Mouse (Mus musculus) hindlimb bud, embryonic 11.5 days (tissue): ENCODE results near the gene Lenep.

ENCODE experiments used
- DNase-seq: peaks from one replicate; pipeline ENCODE4 v3.0.0-alpha.2; 2012; ENCODE audit warnings: low read depth, low spot score; ENCODE audit errors: extremely low spot score

Gene Lenep

DNA sequence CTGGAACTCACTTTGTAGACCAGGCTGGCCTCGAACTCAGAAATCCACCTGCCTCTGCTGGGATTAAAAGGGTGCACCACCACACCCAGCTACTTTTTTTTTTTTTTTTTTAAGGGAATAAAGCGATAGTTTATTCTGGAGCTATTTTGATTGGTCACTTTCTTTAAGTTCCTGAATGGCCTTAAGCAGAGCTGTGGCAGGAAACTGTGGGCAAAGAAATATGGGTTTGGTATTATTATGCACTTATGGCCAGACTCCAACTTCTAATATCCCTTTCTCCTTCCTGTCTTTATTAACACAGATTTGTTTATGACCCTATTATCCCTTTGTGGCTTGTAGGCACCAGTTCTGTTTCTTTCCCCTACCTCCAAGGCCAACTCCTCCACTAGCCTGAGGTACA lies 17.8 kb upstream of the Lenep start:
- DNase-seq = no peak

DNA sequence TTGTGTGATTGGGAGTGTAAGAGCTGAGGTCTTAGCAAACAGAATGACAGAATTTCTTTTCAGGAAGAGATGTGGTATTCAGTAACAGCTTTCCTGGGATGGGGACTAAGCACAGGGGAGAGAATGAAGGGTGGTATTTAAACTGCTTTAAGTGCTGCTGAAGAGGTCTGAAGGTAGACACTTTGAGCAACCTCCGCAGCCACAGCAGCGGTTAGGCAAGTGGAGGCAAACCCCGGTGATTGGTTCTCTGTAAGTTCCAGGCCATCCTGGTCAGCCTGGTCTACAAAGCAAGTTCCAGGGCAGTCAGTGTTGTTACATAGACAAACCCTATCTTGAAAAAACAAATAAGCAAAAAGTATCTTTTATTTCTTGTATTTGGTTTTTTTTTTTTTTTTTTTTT lies 17.4 kb upstream of the Lenep start:
- DNase-seq = no peak

DNA sequence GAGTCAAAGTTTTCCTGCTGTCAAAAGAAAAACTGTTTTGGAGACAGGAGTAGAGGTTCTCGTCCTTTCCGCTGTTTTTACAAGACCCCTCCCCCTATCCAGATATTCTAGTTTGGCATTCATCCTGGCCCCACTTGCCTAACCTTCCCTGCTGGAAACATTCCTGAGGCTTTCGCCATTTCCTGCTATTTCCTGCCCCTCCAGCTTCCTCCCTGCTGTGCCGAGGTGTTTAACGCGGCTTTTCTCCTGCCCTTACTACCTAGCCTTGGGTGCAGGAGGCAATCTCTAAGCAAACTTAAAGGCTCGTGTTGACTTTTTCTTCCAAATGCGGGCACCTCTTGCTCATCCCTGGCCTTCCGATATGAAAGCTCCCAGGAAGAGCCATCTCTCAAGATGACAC lies 17.0 kb upstream of the Lenep start:
- no peak for DNase-seq

DNA sequence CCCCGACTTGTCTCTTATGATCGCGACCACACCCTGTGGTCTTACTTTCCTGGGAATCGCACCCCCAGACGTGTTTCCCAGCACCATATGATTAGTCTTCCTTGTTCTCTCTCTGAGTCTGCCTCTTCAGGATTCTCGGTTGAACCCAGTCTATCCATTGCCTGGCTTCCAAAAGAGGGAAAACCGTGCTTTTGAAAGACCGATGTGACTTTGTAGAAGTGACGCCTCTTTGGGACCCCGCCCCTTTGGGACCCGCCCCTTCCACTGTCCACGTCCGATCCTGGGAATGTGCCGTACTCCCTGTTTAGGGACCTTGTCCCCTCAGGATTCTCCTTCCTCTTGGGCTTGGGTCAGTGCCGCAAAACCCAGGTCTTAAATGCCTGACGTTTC lies 16.3 kb upstream of the Lenep start:
- no peak for DNase-seq

DNA sequence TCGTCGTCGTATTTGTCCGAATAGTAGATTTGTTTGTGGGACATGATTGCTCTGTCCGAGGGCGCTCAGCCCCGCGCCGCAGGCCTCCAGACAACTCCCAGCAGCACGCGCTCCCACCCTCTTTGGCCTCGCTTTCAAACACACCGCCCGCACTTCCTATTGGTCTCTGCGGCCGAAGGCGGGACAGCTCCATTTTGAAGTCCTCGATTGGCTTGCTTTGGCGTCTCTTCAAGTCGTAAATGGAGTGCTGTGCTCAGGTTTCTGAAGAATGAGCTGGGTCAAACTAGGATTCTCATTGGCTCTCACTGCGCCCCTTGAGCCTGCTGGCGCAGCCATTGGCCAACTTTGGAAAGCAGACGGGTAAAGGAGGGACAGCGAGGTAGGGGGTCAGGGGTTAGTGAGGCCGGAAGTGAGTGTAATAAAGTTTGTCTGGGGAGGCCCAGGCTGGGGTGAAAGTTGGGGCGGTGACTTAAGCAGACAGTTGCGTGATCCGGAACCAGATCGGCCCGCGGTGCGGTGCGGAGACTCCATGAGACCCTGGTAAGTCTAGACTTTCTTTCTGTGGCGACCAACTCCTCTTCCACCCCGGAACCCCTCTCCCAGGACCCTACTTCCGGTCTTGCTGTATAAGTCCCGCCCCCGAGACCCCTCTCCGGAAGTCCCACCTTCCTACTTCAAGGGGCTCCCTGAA lies 15.7 kb upstream of the Lenep start, which contains the start of the genes Cks1b and Shc1:
Gene Cks1b, minus strand, starts transcription at position 214 of the 691 bp plus-strand sequence.
Gene Shc1, plus strand, starts transcription at position 274 of the 691 bp plus-strand sequence.
- DNase-seq = peak; percentile 98

DNA sequence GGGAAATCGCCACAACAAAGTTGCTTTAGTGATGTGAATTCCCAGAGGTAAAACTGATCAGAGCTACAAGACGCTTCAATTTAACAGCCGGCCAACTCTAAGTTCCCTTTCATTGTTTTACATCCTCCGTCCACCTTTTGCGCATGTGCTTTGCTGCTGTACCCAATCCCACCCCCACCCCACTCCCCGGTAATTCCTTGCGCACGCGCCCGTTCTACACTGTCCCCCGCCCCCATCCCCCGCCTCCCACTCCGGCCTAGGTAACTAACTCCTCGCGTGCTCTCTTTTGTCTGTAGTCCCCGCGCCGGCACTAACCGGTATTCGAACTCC lies 15.2 kb upstream of the Lenep start:
- no peak for DNase-seq

DNA sequence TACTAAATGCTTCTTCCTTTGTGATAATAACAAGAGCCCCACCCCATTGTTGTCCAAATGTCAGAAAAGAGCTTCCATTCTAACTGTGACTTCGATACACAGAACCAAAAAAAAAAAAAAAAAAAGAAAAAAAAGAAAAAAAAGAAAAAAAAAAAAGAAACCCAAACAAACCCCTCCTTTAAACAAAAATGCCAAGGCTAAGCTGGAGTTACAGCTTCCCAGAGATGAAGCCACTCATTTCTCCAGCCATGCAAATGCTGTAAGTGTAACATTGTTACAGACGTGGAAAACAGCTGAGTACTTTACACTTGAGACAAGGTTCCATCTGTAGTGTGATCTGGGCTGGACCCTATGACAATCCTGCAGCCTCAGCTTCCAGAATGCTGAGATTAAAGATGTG lies 14.5 kb upstream of the Lenep start:
- no peak for DNase-seq

DNA sequence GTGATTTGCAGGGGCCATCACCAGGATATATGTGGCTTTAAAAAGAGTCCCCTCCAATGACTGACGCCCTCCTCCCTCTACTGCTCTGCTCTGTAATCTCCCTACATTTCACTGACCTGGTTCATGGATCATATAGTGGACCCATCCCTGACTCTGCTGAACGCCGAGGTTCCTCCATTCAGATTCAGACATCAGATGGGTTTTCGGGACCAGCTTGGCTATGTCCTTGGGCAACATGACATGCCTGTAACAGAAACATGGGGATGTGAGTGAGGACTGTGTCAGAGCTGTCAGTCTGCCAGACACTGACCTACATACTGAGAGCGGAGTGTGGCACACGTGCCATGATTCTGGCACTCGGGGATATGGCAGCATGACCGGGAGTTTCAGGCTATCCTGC lies 13.6 kb upstream of the Lenep start:
- DNase-seq = no peak

DNA sequence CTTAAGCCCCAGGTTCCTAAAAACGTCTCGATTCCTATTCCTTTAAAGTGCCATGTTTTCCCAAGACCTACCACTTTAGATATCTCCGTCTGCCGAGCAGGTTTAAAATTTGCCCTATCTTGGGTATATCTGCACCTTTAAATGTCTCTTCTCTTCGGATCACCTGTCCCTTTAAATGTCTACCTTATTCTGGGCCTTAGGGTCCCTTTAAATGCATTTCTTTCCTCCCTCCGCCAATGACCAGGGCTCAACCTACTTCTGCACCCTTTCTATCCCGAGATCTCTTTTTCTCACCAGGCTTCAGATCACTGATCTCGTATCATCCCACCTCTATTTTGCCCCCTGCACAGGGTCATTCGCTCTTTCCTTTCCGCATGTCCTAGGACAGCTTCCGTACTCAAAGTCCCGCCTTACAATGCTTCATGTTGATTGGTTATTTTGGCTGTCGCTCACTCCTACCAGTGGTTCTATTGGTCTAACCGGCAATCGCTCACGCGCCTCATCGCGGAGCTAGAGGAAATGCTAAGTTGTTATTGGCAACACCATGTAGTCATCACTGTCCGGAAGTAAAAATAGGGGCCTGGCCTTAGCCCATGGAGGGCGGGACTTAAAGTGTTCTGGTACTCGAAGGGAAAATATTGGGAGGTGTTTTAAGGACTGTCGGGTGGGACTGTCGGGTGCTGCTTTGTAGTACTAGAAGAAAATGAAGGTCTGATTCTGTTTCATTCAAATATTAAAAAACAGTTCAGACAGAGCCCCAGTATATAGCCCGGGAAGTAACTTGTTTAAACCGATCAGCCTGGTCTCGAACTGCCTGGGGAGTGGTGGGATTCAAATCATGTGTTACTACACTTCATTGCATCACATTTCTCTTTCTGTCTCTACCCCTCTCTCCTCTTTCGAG lies 9.1 kb upstream of the Lenep start, which contains the start of gene Flad1:
Gene Flad1, minus strand, starts transcription at position 381 of the 904 bp plus-strand sequence.
- peak; percentile 100 for DNase-seq

DNA sequence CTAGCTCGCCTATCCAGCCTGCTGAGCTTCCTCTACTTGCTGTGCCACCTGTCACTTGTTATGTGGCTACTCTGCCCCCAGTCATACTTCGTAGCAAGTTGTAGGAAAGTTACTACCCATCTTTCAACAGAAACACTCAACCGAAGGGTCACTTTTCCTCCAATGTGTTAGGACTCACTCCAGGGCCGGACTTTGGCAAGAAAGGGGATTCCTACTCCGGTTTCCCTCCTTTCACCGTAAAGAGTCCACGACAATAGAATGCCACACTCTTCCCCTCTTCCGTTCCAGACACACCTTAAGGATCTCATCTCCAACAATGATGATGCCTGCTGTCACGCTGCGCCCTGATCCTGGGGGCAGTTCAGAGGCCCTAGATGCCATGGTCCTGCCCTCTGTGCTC lies 8.3 kb upstream of the Lenep start:
- DNase-seq = no peak

DNA sequence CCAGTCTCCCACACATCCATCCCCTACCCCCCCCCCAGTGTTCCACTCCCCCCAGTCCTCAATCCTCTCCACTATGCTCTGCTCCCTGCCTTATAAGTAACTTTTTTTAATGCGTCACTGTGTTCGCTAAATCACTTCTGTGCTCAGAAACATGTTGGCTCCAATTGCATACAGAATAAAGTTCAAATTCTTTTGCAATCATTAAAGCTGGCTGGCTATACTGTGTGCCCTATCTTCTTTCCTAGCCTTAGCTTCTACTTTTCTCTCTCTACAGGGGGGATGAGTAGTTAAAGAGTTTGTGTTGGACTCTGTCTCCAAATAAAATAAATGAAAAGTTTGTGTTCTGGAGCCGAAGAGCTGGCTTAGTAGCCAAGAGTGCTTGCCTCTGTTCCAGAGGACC lies 7.1 kb upstream of the Lenep start:
- no peak for DNase-seq

DNA sequence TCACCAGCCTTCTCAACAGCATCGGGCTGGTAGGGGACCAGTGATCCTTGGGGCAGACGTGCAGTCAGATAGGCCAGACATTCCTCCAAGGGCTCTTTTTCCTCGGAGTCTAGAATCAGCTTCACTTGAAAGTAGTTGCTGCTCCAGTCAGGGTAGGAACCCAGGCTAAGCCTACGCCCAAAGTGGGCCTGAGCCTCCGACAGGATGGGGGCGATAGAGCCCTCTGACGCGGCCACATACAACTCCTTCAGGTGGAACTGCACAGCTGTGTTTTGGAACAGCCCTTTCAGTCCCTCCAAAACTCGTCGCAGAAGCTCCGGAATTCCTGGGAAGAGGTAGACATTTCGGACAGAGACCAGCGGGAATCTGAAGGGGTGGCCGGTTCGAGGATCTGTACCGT lies 5.9 kb upstream of the Lenep start:
- DNase-seq = no peak

DNA sequence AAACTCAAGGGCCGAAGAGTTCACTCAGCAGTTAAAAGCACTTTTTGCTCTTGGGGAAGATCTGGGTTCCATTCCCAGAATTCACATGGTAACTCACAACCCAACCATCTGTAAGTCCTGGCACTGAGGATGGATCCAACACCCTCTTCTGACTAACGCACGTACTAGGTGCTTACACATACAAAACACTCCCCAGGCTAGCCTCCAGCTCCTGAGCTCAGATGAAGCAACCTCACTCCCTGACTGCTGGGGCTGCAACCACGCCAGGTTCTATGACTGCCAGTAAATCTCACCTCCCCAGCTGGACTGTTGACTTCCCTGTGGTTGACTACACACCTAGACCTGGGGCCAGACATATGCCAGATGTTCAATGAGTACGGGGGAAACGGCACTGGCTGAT lies 4.3 kb upstream of the Lenep start:
- no peak for DNase-seq

DNA sequence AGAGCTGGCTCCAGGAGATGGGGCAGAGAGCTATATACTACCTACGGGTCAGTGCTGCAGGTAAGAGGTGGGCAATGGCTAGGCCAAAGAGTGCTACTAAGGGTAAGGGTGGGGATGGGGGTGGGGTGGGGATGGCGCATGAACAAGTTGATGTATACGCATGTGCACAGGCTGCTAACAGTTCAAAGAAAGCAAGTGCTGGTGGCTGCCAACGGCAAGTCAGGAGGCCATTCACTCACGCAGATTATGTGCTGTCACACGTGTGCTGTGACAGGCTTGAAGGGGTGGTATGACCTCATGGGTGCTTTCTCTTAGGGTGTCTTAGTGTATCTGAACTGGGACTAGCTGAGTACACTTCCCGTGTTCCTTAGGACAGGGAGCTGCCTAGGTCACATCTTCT lies 1.3 kb downstream of the Lenep start:
- no peak for DNase-seq

DNA sequence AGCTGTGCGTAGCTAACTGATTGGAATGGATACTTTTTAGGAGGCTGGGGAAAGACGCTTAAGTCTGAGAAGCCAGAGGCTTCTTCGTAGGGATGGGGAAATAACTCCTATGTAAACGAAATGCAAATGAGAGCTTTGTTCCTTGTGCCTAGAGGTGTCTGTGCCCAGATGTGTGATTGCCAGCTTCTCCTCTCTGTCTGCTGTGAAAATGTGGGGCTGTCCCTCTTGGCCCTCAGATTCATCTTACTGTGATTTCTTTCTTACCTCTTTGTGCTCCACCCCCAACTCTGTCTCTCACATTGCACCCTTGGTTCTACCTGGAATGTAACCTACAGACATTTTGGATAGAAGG lies 6.0 kb downstream of the Lenep start:
- no peak for DNase-seq

DNA sequence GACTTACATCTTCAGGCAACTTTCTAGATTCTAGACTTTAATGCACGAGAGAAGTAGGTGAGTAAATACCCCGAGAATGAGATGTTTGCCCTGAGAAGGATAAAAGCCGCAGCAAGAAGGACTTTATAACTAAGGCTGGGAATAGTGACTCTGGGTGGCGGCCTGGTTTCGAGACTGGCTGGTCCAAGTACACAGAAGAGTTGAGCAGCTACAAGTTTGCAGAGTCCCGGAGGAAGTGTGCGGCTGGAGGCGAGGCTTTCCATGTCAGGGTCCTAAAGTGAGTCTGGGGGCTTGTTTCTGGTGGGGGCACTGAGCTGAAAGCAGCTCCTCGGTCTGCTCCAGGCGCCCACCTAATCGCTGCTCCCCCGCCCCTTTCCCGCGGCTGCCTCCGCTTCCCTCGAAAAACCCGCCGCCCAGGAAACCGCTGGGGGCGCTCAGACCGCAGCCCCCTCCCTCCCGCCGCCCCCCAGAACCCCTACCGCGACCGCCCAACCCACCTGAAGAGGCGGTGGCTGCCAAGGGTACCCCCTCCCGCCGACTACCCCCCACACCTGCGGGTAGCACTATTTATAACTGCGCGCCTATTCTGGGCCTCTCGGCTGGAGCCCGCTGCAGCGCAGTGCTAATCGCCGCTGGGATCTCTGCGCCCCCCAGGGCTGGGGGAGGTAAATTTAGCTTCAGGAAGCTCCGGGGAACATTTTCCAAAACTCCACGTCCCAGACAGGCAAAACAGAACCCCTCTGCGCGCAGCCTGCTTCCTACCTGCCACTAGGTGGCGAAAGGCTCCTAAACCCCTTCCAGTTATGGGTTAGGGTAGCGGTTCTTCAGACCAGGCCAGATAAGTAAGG lies 6.6 kb downstream of the Lenep start:
- DNase-seq = no peak

DNA sequence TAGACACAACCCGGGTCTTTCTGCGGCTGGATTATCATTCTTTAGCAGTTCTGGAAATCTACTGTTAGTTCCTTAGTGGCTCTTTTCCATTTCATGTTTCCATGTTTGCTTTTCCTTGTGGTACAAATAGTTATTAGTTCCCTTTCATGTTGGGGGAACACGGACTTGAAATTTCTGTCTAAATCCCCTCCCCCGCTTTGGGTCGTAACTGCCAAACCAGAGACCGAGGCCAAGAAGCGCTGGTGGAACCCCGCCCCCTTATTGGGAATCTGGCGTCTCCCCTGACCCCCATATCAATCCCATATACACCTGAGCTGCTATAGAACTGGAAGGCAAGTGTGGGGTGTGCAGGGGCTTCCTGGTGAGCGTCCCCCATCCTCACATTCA lies 7.2 kb downstream of the Lenep start:
- no peak for DNase-seq

DNA sequence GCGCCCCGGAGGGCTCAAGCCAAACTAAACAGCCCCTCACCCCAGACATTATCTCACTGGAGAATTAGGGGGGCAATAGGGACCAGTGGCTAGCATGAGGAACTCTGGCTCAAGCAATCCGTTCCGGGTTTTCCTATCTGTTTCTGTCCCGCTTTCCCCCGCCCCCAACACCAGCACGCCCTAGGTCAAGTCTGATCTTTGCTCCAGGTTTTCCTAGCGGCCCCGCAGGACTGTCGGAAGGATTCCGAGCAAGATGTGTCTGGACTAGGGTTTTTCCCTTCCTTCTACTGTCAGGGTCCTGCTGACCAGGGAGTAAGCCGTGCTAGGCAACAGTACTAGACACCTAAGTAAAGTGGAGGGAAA lies 7.7 kb downstream of the Lenep start:
- DNase-seq = no peak

DNA sequence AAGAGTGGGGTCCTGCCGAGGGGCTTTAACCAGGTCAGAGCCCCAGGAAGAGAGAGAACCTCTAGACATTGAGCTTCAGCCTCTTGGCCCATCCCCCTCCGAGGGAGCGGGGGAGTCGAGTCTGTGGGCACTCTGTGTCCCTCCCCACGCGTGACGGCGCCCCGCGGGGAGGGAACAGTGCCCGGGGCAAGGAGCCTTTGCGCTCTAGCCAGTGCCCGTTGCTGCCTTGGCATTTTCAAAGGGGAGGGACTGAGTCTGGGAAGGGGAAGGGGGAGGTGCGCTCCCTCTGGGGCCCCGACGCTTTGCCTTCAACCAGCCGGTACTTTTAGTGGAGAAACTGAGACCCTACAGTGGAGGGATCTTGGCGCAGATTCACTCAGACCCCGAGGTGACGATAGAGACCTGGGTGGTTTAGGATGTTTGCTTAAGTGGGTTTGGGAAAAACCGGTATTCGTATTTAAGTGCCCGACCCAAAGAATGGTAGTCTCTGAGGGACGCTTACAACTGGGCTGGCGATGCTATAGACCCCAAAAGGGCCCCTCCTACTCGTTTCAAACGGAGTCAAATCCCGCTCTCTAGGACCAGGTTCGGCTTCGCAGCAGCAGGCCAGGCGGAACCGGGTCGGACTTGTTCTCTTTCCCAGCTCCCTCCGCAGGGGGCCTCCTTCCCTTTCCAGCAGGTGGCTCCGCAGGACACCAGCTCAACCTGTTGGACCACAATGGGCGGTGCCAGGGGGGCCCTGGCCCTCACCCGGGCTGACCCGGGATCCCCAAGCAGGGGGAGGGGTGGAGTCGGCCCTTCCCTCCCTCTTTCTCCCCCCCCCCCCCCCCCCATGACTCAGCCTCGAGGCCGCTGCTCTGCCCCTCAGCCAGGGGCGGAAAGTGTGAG lies 8.3 kb downstream of the Lenep start, which contains the start of gene Zbtb7b:
Gene Zbtb7b, minus strand, starts transcription at position 771 of the 888 bp plus-strand sequence.
- DNase-seq = no peak

DNA sequence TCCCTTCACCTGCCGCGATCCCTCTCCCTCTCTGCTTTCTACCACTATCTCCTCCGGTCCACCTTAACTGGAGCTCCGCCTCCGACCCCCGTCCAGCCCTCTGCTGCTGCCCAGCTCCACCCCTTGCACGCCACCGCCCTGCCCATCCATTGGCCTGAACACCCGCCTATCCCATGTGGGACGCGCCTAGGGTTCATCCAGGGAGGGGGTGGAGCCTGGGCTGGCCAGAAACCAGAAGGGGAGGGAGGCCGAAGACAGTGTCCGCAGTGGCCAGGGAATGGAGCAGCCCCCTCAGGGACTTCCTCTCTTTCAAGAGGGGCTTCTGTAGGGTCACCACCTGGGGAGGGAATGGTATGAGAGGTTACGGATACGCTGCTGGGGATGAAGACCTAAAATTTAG lies 9.0 kb downstream of the Lenep start:
- DNase-seq = no peak

DNA sequence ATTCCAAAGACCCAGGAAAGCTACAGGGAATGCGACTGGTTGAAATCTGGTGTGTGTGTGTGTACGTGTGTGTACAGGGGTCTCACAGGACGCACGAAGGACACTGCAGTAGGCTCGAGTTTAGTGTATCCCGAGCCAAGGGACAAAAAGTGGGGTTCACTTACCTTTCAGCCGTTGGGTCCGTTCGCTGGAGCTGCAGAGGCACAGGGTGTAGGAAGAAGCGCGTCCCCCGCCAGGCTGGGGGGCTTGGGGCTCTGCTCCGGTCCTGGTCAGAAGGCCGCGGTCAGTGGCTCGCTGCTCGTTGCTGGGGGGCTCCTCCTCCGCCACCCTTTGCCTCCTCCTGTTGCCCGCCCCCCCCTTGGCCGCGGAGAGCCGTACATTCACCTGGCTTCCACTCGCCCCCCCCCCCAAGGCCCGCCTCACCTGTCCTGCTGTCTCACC lies 9.7 kb downstream of the Lenep start:
- DNase-seq = no peak
